Mouse (Mus musculus) embryonic facial prominence, embryonic 12.5 days (tissue): ENCODE measurements at regions not wholly inside any gene's neighbourhood (a gene's known extent, or its start where the extent isn't known, plus 50 kb on each side); places are given as distances from the start of the nearest gene placed in this dataset.
A peak's percentile ranks its signal among the peaks of the same experiment; 100 is the strongest.

Experiments
- ATAC-seq: fragments of 200-750 bp; cut with Nextera tagmentation; 2 replicates; pipeline ENCODE4 v1.8.0; 2017; ENCODE audit not compliant: insufficient number of reproducible peaks, insufficient read depth, low FRiP score, low TSS enrichment
- H3K27ac ChIP-seq: fragments of 300-500 bp; sonication (generic); 2 replicates; pipeline ENCODE4 v1.5.1; 2016; ENCODE audit warnings: mild to moderate bottlenecking
- H3K27me3 ChIP-seq: fragments of 300-500 bp; sonication (generic); 2 replicates; pipeline ENCODE4 v1.6.1; 2016; ENCODE audit warnings: mild to moderate bottlenecking, moderate library complexity
- H3K36me3 ChIP-seq: fragments of 300-500 bp; sonication (generic); 2 replicates; pipeline ENCODE4 v1.6.1; 2016; ENCODE audit warnings: mild to moderate bottlenecking
- H3K4me1 ChIP-seq: fragments of 300-500 bp; sonication (generic); 2 replicates; pipeline ENCODE4 v1.6.1; 2016
- H3K4me2 ChIP-seq: fragments of 300-500 bp; sonication (generic); replicated peaks from 2 replicates; pipeline ENCODE4 v1.6.1; 2016; ENCODE audit warnings: mild to moderate bottlenecking, moderate library complexity
- H3K4me3 ChIP-seq: fragments of 300-500 bp; sonication (generic); 2 replicates; pipeline ENCODE4 v1.5.1; 2016; ENCODE audit warnings: mild to moderate bottlenecking
- H3K9ac ChIP-seq: fragments of 300-500 bp; sonication (generic); 2 replicates; pipeline ENCODE4 v1.6.1; 2016; ENCODE audit warnings: mild to moderate bottlenecking, moderate library complexity
- H3K9me3 ChIP-seq: fragments of 300-500 bp; sonication (generic); 2 replicates; pipeline ENCODE4 v1.6.1; 2016; ENCODE audit warnings: mild to moderate bottlenecking, moderate library complexity
- WGBS: fragments of 180-500 bp; shearing (Covaris S2); methylation state at CpG from one replicate; pipeline ENCODE4 v1.1.7; 2016; 5-methylcytosine and 5-hydroxymethylcytosine counted together

GRCm38 (mm10) chr16:93431316-93431715 lies 172.5 kb downstream of the Setd4 start:
- Histone ChIP-seq H3K27me3 (no peaks in the 10 kb centered on the region), H3K9ac (no peak overlapping the region), H3K27ac (no peak overlapping the region), H3K4me3 (no peak overlapping the region), H3K4me2 (no peak overlapping the region), H3K9me3 (no peaks in the 10 kb centered on the region), H3K4me1 (peaks cover 5% of the 10 kb centered on the region; the same call in 1 of the 2 replicates), H3K36me3 (no peaks in the 10 kb centered on the region)
- no peak for ATAC-seq
- 76% methylated on average over 5 of the region's 5 CpGs for WGBS

- no peaks in the 10 kb centered on the region for H3K36me3 ChIP-seq
- no peak overlapping the region for H3K4me3 ChIP-seq
- H3K27me3 ChIP-seq = peaks cover 3% of the 10 kb centered on the region; the same call in 1 of the 2 replicates
- H3K4me1 ChIP-seq = peaks cover 5% of the 10 kb centered on the region; the same call in 1 of the 2 replicates
- H3K9me3 ChIP-seq = no peaks in the 10 kb centered on the region
- WGBS = 50% methylated on average over 8 of the region's 8 CpGs
- no peak overlapping the region for H3K9ac ChIP-seq
- ATAC-seq = no peak; the same call in 1 of the 2 replicates
- H3K4me2 ChIP-seq = no peak overlapping the region
- H3K27ac ChIP-seq = 0 out of 2 replicates have a peak overlapping the region, but pooled peaks have one; percentile 17
Measured at GRCm38 (mm10) chr16:93429324-93429781, 174.5 kb downstream of the Setd4 start.

GRCm38 (mm10) chr16:93427264-93427663 lies 176.6 kb downstream of the Setd4 start:
- Histone ChIP-seq H3K9me3 (no peaks in the 10 kb centered on the region), H3K4me2 (no peak overlapping the region), H3K27ac (no peak overlapping the region), H3K36me3 (no peaks in the 10 kb centered on the region), H3K4me3 (no peak overlapping the region), H3K4me1 (peaks cover 18% of the 10 kb centered on the region), H3K27me3 (peaks cover 3% of the 10 kb centered on the region; the same call in 1 of the 2 replicates), H3K9ac (no peak overlapping the region)
- WGBS = 93% methylated on average over 4 of the region's 4 CpGs
- ATAC-seq = no peak

GRCm38 (mm10) chr16:93425731-93426130 lies 178.1 kb downstream of the Setd4 start:
- Histone ChIP-seq H3K9ac (no peak overlapping the region), H3K4me2 (no peak overlapping the region), H3K27ac (no peak overlapping the region), H3K36me3 (no peaks in the 10 kb centered on the region), H3K4me3 (no peak overlapping the region), H3K27me3 (peaks cover 3% of the 10 kb centered on the region; the same call in 1 of the 2 replicates), H3K9me3 (no peaks in the 10 kb centered on the region), H3K4me1 (peaks cover 23% of the 10 kb centered on the region)
- ATAC-seq = no peak
- WGBS = 73% methylated on average over 6 of the region's 6 CpGs

GRCm38 (mm10) chr16:93423174-93423573 lies 180.7 kb downstream of the Setd4 start:
- no peaks in the 10 kb centered on the region for H3K9me3 ChIP-seq
- peak; percentile 7; the same call in 1 of the 2 replicates for ATAC-seq
- 13% methylated on average over 13 of the region's 13 CpGs for WGBS
- H3K36me3 ChIP-seq = no peaks in the 10 kb centered on the region
- H3K9ac ChIP-seq = no peak overlapping the region
- peak overlapping the region; percentile 66 for H3K27ac ChIP-seq
- H3K4me3 ChIP-seq = no peak overlapping the region
- H3K4me2 ChIP-seq = peak overlapping the region; percentile 36
- H3K27me3 ChIP-seq = peaks cover 6% of the 10 kb centered on the region; the same call in 1 of the 2 replicates
- peaks cover 18% of the 10 kb centered on the region for H3K4me1 ChIP-seq

GRCm38 (mm10) chr16:93422221-93422620 lies 181.6 kb downstream of the Setd4 start:
- 23% methylated on average over 13 of the region's 13 CpGs for WGBS
- H3K4me1 ChIP-seq = peaks cover 18% of the 10 kb centered on the region
- H3K27me3 ChIP-seq = peaks cover 6% of the 10 kb centered on the region; the same call in 1 of the 2 replicates
- no peaks in the 10 kb centered on the region for H3K36me3 ChIP-seq
- no peaks in the 10 kb centered on the region for H3K9me3 ChIP-seq
- no peak overlapping the region for H3K4me3 ChIP-seq
- no peak overlapping the region for H3K9ac ChIP-seq
- no peak overlapping the region for H3K27ac ChIP-seq
- 0 out of 2 replicates have a peak overlapping the region, but pooled peaks have one; percentile 9 for H3K4me2 ChIP-seq
- ATAC-seq = peak; percentile 67; the same call in 1 of the 2 replicates

GRCm38 (mm10) chr16:93418246-93418645 lies 185.6 kb downstream of the Setd4 start:
- H3K4me1 ChIP-seq = peaks cover 17% of the 10 kb centered on the region
- H3K9me3 ChIP-seq = no peaks in the 10 kb centered on the region
- no peak overlapping the region for H3K9ac ChIP-seq
- H3K4me2 ChIP-seq = no peak overlapping the region
- H3K4me3 ChIP-seq = no peak overlapping the region
- 0 out of 2 replicates have a peak, but pooled peaks cover 2% of the 10 kb centered on the region for H3K27me3 ChIP-seq
- WGBS = 80% methylated on average over 8 of the region's 8 CpGs
- no peaks in the 10 kb centered on the region for H3K36me3 ChIP-seq
- no peak for ATAC-seq
- H3K27ac ChIP-seq = no peak overlapping the region

- H3K4me1 ChIP-seq = peaks cover 13% of the 10 kb centered on the region
- H3K4me3 ChIP-seq = no peak overlapping the region
- 87% methylated on average over 8 of the region's 8 CpGs for WGBS
- ATAC-seq = no peak
- H3K27ac ChIP-seq = no peak overlapping the region
- H3K27me3 ChIP-seq = 0 out of 2 replicates have a peak, but pooled peaks cover 2% of the 10 kb centered on the region
- H3K4me2 ChIP-seq = no peak overlapping the region
- no peaks in the 10 kb centered on the region for H3K36me3 ChIP-seq
- H3K9ac ChIP-seq = no peak overlapping the region
- H3K9me3 ChIP-seq = no peaks in the 10 kb centered on the region
Measured at GRCm38 (mm10) chr16:93417831-93418230, 186.0 kb downstream of the Setd4 start.

- no peak overlapping the region for H3K4me2 ChIP-seq
- H3K4me1 ChIP-seq = peaks cover 4% of the 10 kb centered on the region; the same call in 1 of the 2 replicates
- no peak overlapping the region for H3K9ac ChIP-seq
- H3K4me3 ChIP-seq = no peak overlapping the region
- WGBS = 71% methylated on average over 16 of the region's 16 CpGs
- no peak for ATAC-seq
- no peaks in the 10 kb centered on the region for H3K36me3 ChIP-seq
- H3K27me3 ChIP-seq = no peaks in the 10 kb centered on the region
- H3K27ac ChIP-seq = no peak overlapping the region
- H3K9me3 ChIP-seq = no peaks in the 10 kb centered on the region
Measured at GRCm38 (mm10) chr16:93392024-93392675, 211.7 kb downstream of the Setd4 start.

- H3K27me3 ChIP-seq = no peaks in the 10 kb centered on the region
- peaks cover 4% of the 10 kb centered on the region; the same call in 1 of the 2 replicates for H3K4me1 ChIP-seq
- H3K4me3 ChIP-seq = no peak overlapping the region
- no peaks in the 10 kb centered on the region for H3K9me3 ChIP-seq
- no peak overlapping the region for H3K9ac ChIP-seq
- WGBS = 63% methylated on average over 11 of the region's 11 CpGs
- H3K36me3 ChIP-seq = no peaks in the 10 kb centered on the region
- no peak overlapping the region for H3K4me2 ChIP-seq
- ATAC-seq = no peak
- no peak overlapping the region for H3K27ac ChIP-seq
Measured at GRCm38 (mm10) chr16:93387578-93388116, 216.2 kb downstream of the Setd4 start.

GRCm38 (mm10) chr16:93384039-93384537 lies 219.8 kb downstream of the Setd4 start:
- Histone ChIP-seq H3K4me2 (no peak overlapping the region), H3K27me3 (no peaks in the 10 kb centered on the region), H3K4me1 (peaks cover 11% of the 10 kb centered on the region), H3K27ac (no peak overlapping the region), H3K4me3 (no peak overlapping the region), H3K9ac (no peak overlapping the region), H3K9me3 (no peaks in the 10 kb centered on the region), H3K36me3 (no peaks in the 10 kb centered on the region)
- ATAC-seq = no peak
- 71% methylated on average over 8 of the region's 8 CpGs for WGBS

GRCm38 (mm10) chr16:93382945-93383344 lies 220.9 kb downstream of the Setd4 start:
- WGBS = 85% methylated on average over 3 of the region's 3 CpGs
- Histone ChIP-seq H3K4me3 (no peak overlapping the region), H3K36me3 (no peaks in the 10 kb centered on the region), H3K27ac (no peak overlapping the region), H3K9me3 (no peaks in the 10 kb centered on the region), H3K9ac (no peak overlapping the region), H3K4me1 (peaks cover 11% of the 10 kb centered on the region), H3K4me2 (no peak overlapping the region), H3K27me3 (no peaks in the 10 kb centered on the region)
- ATAC-seq = no peak
